13 mouse cellular contexts compared by ENCODE assay signal in the genomic region with DNA sequence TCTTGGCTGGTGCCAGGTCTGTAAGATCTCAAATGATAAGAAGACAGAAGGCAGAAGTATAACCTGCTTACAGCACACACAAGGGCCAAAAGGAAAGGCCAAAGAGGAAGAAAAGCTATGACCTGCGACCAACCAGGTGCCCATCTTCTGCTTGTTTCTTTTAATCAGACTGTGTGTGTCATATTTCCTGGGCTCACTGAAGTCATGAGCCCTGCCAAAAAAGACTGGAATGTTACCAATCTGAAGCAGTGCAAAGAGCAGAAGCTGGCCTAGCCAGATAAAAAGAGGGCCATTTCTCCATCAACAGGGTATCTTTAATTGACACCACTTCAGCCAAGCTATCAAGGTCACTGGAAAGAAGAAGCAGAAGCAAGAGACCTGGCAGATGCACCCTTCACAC.
"Had no signal": no experiment of that assay in that cellular context is flagged by ENCODE, and none has a peak within 500 bp of the region (broad histone marks: within the 10 kb centered on the region; RNA-seq: fewer than 3 reads in every experiment).

No protein-coding gene starts in this region.

- ATAC-seq: liver, embryonic 12.5 days; midbrain, embryonic 15.5 days had no signal

- H3K27me3 ChIP-seq: limb, embryonic 13.5 days; liver, embryonic 12.5 days; midbrain, embryonic 15.5 days; neural tube, embryonic 12.5 days had no signal

- H3K4me3 ChIP-seq: layer of hippocampus, adult 2 months; limb, embryonic 13.5 days; liver, embryonic 12.5 days; megakaryocyte, embryonic 14.5 days; midbrain, embryonic 15.5 days; neural tube, embryonic 12.5 days had no signal

- DNase-seq: kidney, postnatal 10 days; kidney, postnatal 4 days; lung, embryonic 14.5 days; lung, postnatal 10 days; lung, postnatal 4 days; right cerebral cortex, postnatal 4 days; thymus, postnatal 36 days had no signal

- H3K36me3 ChIP-seq: limb, embryonic 13.5 days; liver, embryonic 12.5 days; midbrain, embryonic 15.5 days; neural tube, embryonic 12.5 days had no signal

- H3K4me1 ChIP-seq: limb, embryonic 13.5 days; liver, embryonic 12.5 days; midbrain, embryonic 15.5 days; neural tube, embryonic 12.5 days had no signal

- H3K27ac ChIP-seq: layer of hippocampus, adult 2 months; limb, embryonic 13.5 days; liver, embryonic 12.5 days; midbrain, embryonic 15.5 days; neural tube, embryonic 12.5 days had no signal
